Mouse (Mus musculus) limb, embryonic 13.5 days (tissue): Measurements from ENCODE around the gene Baz1b. TPM values are rescaled to one million over a fixed set of nuclear protein-coding genes. Genes with fewer than 3 reads are reported as not detected.
A peak's percentile ranks its signal among the peaks of the same experiment; 100 is the strongest.

Source experiments
- ATAC-seq: fragments of 200-750 bp; cut with Nextera tagmentation; 2 replicates; pipeline ENCODE4 v1.8.0; 2017; ENCODE audit warnings: low read depth, moderate number of reproducible peaks, moderate TSS enrichment; ENCODE audit not compliant: low FRiP score
- H3K27ac ChIP-seq: fragments of 300-500 bp; sonication (generic); 2 replicates; pipeline ENCODE4 v1.5.1; 2015; ENCODE audit warnings: inconsistent platforms, mild to moderate bottlenecking, moderate library complexity
- H3K27me3 ChIP-seq: fragments of 300-500 bp; sonication (generic); 2 replicates; pipeline ENCODE4 v1.6.1; 2015; ENCODE audit warnings: mild to moderate bottlenecking, inconsistent platforms
- H3K36me3 ChIP-seq: fragments of 300-500 bp; sonication (generic); 2 replicates; pipeline ENCODE4 v1.6.1; 2015; ENCODE audit warnings: inconsistent platforms, mild to moderate bottlenecking, moderate library complexity
- H3K4me1 ChIP-seq: fragments of 300-500 bp; sonication (generic); 2 replicates; pipeline ENCODE4 v1.6.1; 2015; ENCODE audit warnings: inconsistent platforms
- H3K4me2 ChIP-seq: fragments of 300-500 bp; sonication (generic); replicated peaks from 2 replicates; pipeline ENCODE4 v1.6.1; 2015; ENCODE audit warnings: inconsistent platforms, mild to moderate bottlenecking, moderate library complexity
- H3K4me3 ChIP-seq: fragments of 300-500 bp; sonication (generic); 2 replicates; pipeline ENCODE4 v1.5.1; 2015; ENCODE audit warnings: moderate library complexity, mild to moderate bottlenecking, inconsistent platforms
- H3K9ac ChIP-seq: fragments of 300-500 bp; sonication (generic); 2 replicates; pipeline ENCODE4 v1.6.1; 2015; ENCODE audit warnings: mild to moderate bottlenecking, inconsistent platforms
- H3K9me3 ChIP-seq: fragments of 300-500 bp; sonication (generic); 2 replicates; pipeline ENCODE4 v1.6.1; 2016; ENCODE audit warnings: inconsistent platforms
- WGBS: fragments of 180-500 bp; shearing (Covaris S2); methylation state at CpG from one replicate; pipeline ENCODE4 v1.1.7; 2015; 5-methylcytosine and 5-hydroxymethylcytosine counted together
- polyA plus RNA-seq: library from polyadenylated mRNA; unstranded; fragments of >200 nt; fragmentation: Nextera tagmentation; extraction: Ambion mirVana; gene quantifications from 2 replicates; pipeline ENCODE4 v1.2.1, GENCODE M21; 2015

The Baz1b gene
- polyA plus RNA-seq, 1 experiment from 2014 or later, result 50.3 TPM

DNA sequence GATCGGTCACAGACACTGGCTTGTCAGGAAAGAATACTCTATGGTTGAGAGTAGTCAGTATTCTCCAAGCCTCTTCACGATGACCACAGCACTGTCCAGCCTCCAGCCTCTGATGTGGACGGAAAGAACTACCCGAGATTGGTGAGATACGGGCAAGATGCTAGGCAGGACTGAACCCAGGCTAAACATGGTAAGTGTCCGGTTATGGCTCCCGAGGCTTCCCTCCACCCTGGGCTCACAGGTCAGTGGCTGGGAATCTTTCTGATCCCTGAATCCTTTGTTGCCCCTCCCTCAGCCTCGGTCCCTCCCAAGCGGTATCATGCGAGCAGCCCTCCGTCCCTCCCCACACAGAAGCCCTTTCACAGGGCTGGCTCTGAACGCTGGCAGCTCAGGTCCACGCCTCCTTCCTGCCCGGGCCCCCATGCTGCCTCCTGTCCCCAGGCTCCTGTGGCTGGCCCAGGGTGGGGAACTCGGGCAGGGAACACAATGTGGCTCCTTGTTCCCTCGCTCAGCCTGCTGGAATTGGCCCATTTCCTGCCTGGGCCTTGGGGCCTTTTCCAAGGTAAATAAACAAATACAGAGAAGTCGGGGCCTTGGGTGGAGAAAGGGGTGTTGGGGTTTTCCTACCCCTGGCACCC lies 76.9 kb downstream of the Baz1b start:
- no peaks in the 10 kb centered on the region for H3K36me3 ChIP-seq
- 14% methylated on average over 17 of the region's 17 CpGs for WGBS
- peaks cover 26% of the 10 kb centered on the region for H3K4me1 ChIP-seq
- H3K9me3 ChIP-seq, result no peaks in the 10 kb centered on the region
- no peaks in the 10 kb centered on the region for H3K27me3 ChIP-seq
- H3K4me3 ChIP-seq, result no peak overlapping the region
- H3K4me2 ChIP-seq, result peak overlapping the region; percentile 49
- H3K9ac ChIP-seq, result no peak overlapping the region
- ATAC-seq, result peak; percentile 94
- H3K27ac ChIP-seq, result peak overlapping the region; percentile 88

DNA sequence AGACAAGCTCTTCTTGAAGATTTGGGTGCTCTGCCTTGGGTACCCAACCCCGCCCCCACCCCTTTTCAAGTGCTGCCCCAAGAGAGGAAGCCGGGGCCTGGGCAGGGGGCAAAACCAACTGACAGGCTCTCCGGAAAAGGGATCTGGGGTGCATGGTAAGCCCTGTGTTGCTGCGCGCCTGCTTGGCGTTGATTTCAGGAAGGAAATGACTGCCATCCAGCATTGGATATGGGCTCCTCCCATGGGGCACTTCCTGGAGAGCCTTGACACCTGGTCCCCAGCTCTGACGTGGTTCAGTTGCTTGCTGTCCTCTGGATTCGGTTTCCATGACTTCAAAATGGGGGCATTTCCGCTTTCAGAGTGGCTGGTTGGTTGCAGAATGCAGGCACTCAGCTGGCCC lies 77.5 kb downstream of the Baz1b start:
- 0 out of 2 replicates have a peak overlapping the region, but pooled peaks have one; percentile 5 for H3K9ac ChIP-seq
- peak; percentile 62 for ATAC-seq
- WGBS, result 35% methylated on average over 9 of the region's 9 CpGs
- no peaks in the 10 kb centered on the region for H3K9me3 ChIP-seq
- no peak overlapping the region for H3K4me3 ChIP-seq
- peak overlapping the region; percentile 88 for H3K27ac ChIP-seq
- H3K4me2 ChIP-seq, result peak overlapping the region; percentile 49
- no peaks in the 10 kb centered on the region for H3K36me3 ChIP-seq
- H3K4me1 ChIP-seq, result peaks cover 31% of the 10 kb centered on the region
- no peaks in the 10 kb centered on the region for H3K27me3 ChIP-seq

- WGBS, result 65% methylated on average over 8 of the region's 8 CpGs
These were observed 82.4 kb downstream of the Baz1b start for GRCm38 (mm10) chr5:135269451-135269850.

GRCm38 (mm10) chr5:135270361-135270760 lies 83.3 kb downstream of the Baz1b start:
- Histone ChIP-seq H3K4me1 (peaks cover 33% of the 10 kb centered on the region), H3K9me3 (no peaks in the 10 kb centered on the region), H3K9ac (no peak overlapping the region), H3K4me2 (no peak overlapping the region), H3K27me3 (no peaks in the 10 kb centered on the region), H3K36me3 (no peaks in the 10 kb centered on the region), H3K27ac (no peak overlapping the region), H3K4me3 (no peak overlapping the region)
- no peak for ATAC-seq
- 71% methylated on average over 4 of the region's 4 CpGs for WGBS

More at GRCm38 (mm10) chr5:135269451-135269850, 82.4 kb downstream of the Baz1b start:
- Histone ChIP-seq H3K4me3 (no peak overlapping the region), H3K4me1 (peaks cover 27% of the 10 kb centered on the region), H3K27ac (peak overlapping the region; percentile 52), H3K36me3 (no peaks in the 10 kb centered on the region), H3K27me3 (no peaks in the 10 kb centered on the region), H3K4me2 (no peak overlapping the region), H3K9me3 (no peaks in the 10 kb centered on the region), H3K9ac (no peak overlapping the region)
- ATAC-seq, result 0 out of 2 replicates have a peak, but pooled peaks have one; percentile 18

DNA sequence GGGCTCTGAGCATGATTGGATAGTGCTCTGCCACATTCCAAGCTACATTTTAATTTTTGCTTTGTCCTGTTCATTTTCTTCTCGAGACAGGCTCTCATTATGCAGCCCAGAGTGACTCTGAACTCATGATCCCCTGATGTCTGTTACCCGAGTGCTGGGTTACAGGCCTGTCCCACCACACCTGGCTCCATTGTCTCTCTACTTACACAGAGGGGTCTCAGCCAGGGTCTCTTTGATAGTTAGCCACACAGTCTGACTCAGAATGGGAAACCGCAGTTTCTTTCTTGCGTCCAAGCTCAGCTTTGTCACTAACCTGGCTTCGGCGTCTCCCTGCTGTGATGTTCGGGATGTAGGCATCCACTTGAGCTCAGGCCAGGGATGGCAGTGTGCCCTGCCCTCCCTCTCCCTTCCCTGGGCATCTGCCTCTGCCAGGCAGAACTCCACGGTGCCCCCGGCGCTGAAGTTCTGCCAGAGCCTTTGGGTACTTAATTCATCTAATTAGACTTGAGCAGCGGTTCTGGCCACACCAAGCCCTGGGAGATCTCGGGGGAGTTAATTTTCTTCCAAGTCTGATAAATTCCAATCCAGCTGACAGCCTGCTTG lies 84.6 kb downstream of the Baz1b start:
- Histone ChIP-seq H3K4me1 (peaks cover 44% of the 10 kb centered on the region), H3K9ac (no peak overlapping the region), H3K4me3 (no peak overlapping the region), H3K36me3 (no peaks in the 10 kb centered on the region), H3K27me3 (peaks cover 10% of the 10 kb centered on the region), H3K4me2 (no peak overlapping the region), H3K9me3 (no peaks in the 10 kb centered on the region), H3K27ac (peak overlapping the region; percentile 63)
- ATAC-seq, result no peak
- WGBS, result 60% methylated on average over 12 of the region's 12 CpGs

DNA sequence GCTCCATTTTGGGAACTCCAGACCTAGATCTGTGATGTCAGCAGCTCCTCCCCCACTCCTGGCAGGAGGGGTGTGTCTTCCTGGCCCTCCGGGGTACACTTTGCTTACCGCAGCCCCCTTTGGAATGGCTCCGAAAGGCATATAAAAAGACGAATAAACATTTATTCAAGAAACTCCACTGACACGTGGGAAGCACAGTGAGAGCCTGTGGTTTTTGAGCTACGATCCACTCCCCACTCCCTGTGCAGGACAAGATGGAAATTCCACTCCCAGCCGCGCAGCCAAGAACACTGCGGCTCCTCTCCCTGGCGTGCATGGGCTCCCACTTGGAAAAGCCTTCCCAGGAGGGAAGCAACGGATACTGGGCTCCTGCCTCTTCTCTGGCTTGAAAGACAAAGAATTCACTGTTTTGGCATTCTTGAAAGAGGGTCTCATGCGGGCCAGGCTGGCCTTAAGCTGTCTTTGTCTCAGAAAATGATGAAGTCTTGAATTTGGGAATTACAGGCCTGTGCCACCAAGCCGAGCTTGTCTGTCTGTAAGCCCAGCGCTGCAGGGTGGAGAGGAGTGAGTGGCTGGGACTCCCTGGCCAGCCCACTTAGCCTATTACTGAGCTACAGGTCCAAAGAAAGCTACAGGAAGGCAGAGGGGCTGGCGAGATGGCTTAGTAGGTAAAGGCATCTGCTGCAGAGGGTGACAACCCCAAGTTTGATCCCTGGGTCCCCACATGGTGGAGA lies 87.8 kb downstream of the Baz1b start:
- peak overlapping the region; percentile 93 for H3K27ac ChIP-seq
- peak; percentile 74 for ATAC-seq
- H3K9ac ChIP-seq, result peak overlapping the region; percentile 58; the same call in 1 of the 2 replicates
- no peaks in the 10 kb centered on the region for H3K9me3 ChIP-seq
- peaks cover 38% of the 10 kb centered on the region for H3K4me1 ChIP-seq
- 14% methylated on average over 15 of the region's 15 CpGs for whole genome bisulfite sequencing
- H3K4me2 ChIP-seq, result peak overlapping the region; percentile 45
- peak overlapping the region; percentile 20 for H3K4me3 ChIP-seq
- H3K27me3 ChIP-seq, result peaks cover 12% of the 10 kb centered on the region
- H3K36me3 ChIP-seq, result no peaks in the 10 kb centered on the region

- peak overlapping the region; percentile 85 for H3K27ac ChIP-seq
These were observed 89.5 kb downstream of the Baz1b start for GRCm38 (mm10) chr5:135276597-135276996.

DNA sequence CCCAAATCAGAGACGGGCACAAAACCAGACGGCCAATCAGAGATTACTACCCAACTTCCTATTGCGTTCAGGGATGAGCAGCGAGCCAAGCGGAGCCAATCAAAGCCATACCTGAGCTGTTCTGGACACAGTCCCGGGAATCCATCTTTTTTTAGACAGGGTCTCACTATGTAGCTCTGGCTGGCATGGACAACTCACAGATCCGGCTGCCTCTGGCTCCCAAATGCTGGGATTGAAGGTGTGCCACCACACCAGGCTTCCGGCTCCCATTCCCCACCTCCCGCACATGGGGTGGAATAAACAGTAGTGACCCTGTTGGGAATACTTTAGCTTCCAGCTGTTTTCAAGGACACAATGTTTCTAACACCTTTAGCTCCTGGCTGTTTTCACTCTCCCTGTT lies 93.2 kb downstream of the Baz1b start:
- peaks cover 28% of the 10 kb centered on the region for H3K4me1 ChIP-seq
- no peak overlapping the region for H3K9ac ChIP-seq
- H3K9me3 ChIP-seq, result no peaks in the 10 kb centered on the region
- H3K4me2 ChIP-seq, result peak overlapping the region; percentile 12
- WGBS, result 56% methylated on average over 9 of the region's 9 CpGs
- no peak overlapping the region for H3K4me3 ChIP-seq
- no peak for ATAC-seq
- H3K27ac ChIP-seq, result peak overlapping the region; percentile 22; the same call in 1 of the 2 replicates
- H3K36me3 ChIP-seq, result no peaks in the 10 kb centered on the region
- peaks cover 12% of the 10 kb centered on the region for H3K27me3 ChIP-seq

More at GRCm38 (mm10) chr5:135276597-135276996, 89.5 kb downstream of the Baz1b start:
- Histone ChIP-seq H3K4me3 (peak overlapping the region; percentile 32), H3K4me1 (peaks cover 48% of the 10 kb centered on the region), H3K4me2 (peak overlapping the region; percentile 58), H3K9me3 (no peaks in the 10 kb centered on the region), H3K36me3 (no peaks in the 10 kb centered on the region), H3K27me3 (peaks cover 12% of the 10 kb centered on the region), H3K9ac (peak overlapping the region; percentile 60)
- no peak for ATAC-seq
- WGBS, result 3% methylated on average over 36 of the region's 36 CpGs

DNA sequence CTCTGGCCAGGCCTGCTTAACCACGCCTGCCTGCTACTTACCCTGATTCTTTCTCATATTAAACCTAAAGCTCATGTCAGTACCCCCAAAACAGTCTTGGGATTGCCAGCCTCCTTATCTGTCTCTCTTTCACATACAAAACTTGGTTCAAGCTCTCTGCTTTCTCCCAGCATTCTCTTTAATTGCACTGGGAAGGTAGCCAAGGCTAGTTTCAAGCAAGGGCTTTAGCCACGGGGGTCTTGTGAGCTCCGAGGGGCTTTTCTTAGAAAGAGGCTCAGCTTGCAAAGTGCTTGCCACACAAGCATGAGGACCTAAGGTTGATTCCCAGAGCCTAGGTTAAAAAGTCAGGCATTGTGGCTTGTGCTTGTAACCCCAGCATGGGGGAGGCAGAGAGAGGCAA lies 98.1 kb downstream of the Baz1b start:
- H3K36me3 ChIP-seq, result no peaks in the 10 kb centered on the region
- H3K4me1 ChIP-seq, result peaks cover 9% of the 10 kb centered on the region
- no peak for ATAC-seq
- no peaks in the 10 kb centered on the region for H3K9me3 ChIP-seq
- H3K27ac ChIP-seq, result no peak overlapping the region
- H3K4me3 ChIP-seq, result no peak overlapping the region
- WGBS, result 53% methylated on average over 3 of the region's 3 CpGs
- no peak overlapping the region for H3K9ac ChIP-seq
- no peaks in the 10 kb centered on the region for H3K27me3 ChIP-seq
- H3K4me2 ChIP-seq, result no peak overlapping the region

GRCm38 (mm10) chr5:135286185-135286584 lies 99.1 kb downstream of the Baz1b start:
- WGBS, result 0% methylated on average over 6 of the region's 6 CpGs
- Histone ChIP-seq H3K27me3 (no peaks in the 10 kb centered on the region), H3K9me3 (no peaks in the 10 kb centered on the region), H3K9ac (no peak overlapping the region), H3K36me3 (no peaks in the 10 kb centered on the region), H3K4me1 (peaks cover 3% of the 10 kb centered on the region; the same call in 1 of the 2 replicates), H3K27ac (no peak overlapping the region), H3K4me3 (no peak overlapping the region), H3K4me2 (no peak overlapping the region)
- ATAC-seq, result 0 out of 2 replicates have a peak, but pooled peaks have one; percentile 67

- 74% methylated on average over 5 of the region's 5 CpGs for WGBS
- H3K27ac ChIP-seq, result no peak overlapping the region
- ATAC-seq, result no peak
These were observed 99.9 kb downstream of the Baz1b start for GRCm38 (mm10) chr5:135286926-135287325.

DNA sequence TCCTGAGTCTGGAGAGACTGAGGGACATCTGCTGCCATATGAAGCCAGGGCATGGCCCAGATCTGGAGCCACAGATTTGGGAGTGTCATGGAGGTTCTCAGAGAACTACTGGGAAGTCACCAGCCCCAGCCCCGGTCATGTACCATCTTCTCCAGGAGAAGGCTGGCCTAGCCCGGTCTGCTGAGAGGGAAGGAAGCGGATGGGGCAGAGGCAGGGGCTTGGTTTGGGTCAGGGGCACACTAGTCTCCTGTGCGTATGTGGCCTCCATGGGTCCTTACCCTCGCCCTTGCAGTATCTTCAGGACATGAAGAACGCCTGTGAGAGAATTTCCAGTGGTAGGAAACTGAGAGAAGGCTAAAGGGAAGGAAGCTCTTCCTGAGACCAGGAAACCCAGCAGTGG lies 103.6 kb downstream of the Baz1b start:
- Histone ChIP-seq H3K27me3 (no peaks in the 10 kb centered on the region), H3K36me3 (no peaks in the 10 kb centered on the region), H3K4me1 (peaks cover 11% of the 10 kb centered on the region; the same call in 1 of the 2 replicates), H3K9me3 (no peaks in the 10 kb centered on the region), H3K4me3 (no peak overlapping the region), H3K9ac (no peak overlapping the region), H3K27ac (no peak overlapping the region), H3K4me2 (no peak overlapping the region)
- no peak for ATAC-seq
- 82% methylated on average over 6 of the region's 6 CpGs for WGBS

More at GRCm38 (mm10) chr5:135286926-135287325, 99.9 kb downstream of the Baz1b start:
- Histone ChIP-seq H3K27me3 (no peaks in the 10 kb centered on the region), H3K4me2 (no peak overlapping the region), H3K4me1 (peaks cover 8% of the 10 kb centered on the region; the same call in 1 of the 2 replicates), H3K36me3 (no peaks in the 10 kb centered on the region), H3K9me3 (no peaks in the 10 kb centered on the region), H3K4me3 (no peak overlapping the region), H3K9ac (no peak overlapping the region)
